Mouse (Mus musculus) neural tube, embryonic 12.5 days (tissue): ENCODE measurements at regions not wholly inside any gene's neighbourhood (a gene's known extent, or its start where the extent isn't known, plus 50 kb on each side); places are given as distances from the start of the nearest gene placed in this dataset.

ENCODE experiments used
- ATAC-seq: fragments of 200-750 bp; cut with Nextera tagmentation; 2 replicates; pipeline ENCODE4 v1.8.0; 2017; ENCODE audit warnings: low read depth, mild to moderate bottlenecking, moderate TSS enrichment, moderate library complexity; ENCODE audit not compliant: low FRiP score
- H3K27ac ChIP-seq: fragments of 300-500 bp; sonication (generic); 2 replicates; pipeline ENCODE4 v1.5.1; 2016
- H3K27me3 ChIP-seq: fragments of 300-500 bp; sonication (generic); replicated peaks from 2 replicates; pipeline ENCODE4 v1.6.1; 2016; ENCODE audit warnings: mild to moderate bottlenecking
- H3K36me3 ChIP-seq: fragments of 300-500 bp; sonication (generic); 2 replicates; pipeline ENCODE4 v1.6.1; 2016; ENCODE audit warnings: mild to moderate bottlenecking
- H3K4me1 ChIP-seq: fragments of 300-500 bp; sonication (generic); 2 replicates; pipeline ENCODE4 v1.6.1; 2016
- H3K4me2 ChIP-seq: fragments of 300-500 bp; sonication (generic); replicated peaks from 2 replicates; pipeline ENCODE4 v1.6.1; 2016; ENCODE audit warnings: mild to moderate bottlenecking
- H3K4me3 ChIP-seq: fragments of 300-500 bp; sonication (generic); 2 replicates; pipeline ENCODE4 v1.5.1; 2016
- H3K9ac ChIP-seq: fragments of 300-500 bp; sonication (generic); 2 replicates; pipeline ENCODE4 v1.6.1; 2016; ENCODE audit warnings: mild to moderate bottlenecking
- H3K9me3 ChIP-seq: fragments of 300-500 bp; sonication (generic); 2 replicates; pipeline ENCODE4 v1.6.1; 2016; ENCODE audit warnings: mild to moderate bottlenecking
- WGBS: fragments of 180-500 bp; shearing (Covaris S2); methylation state at CpG from one replicate; pipeline ENCODE4 v1.1.7; 2016; 5-methylcytosine and 5-hydroxymethylcytosine counted together

DNA sequence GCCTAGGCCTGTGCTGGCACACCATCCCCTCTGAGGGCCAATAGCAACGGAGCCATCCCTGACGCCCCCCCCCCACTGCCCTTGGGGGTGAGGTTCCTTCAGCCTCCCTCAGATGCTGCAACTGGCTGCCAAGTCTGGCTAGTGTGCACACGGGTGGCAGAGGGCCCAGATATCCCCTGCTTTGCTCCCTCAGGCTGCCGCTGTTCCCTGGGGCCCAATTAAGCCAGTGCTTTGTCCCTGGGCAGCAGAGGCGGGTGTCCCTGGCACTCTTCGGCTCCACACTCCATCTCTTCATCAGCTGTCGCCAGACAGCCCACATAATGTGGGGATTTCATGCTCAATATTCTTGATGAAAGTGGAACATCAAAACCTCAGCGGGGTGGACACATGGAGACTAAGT lies 90.9 kb upstream of the Pja1 start:
- ATAC-seq: peak; percentile 61
- 35% methylated on average over 8 of the region's 8 CpGs for WGBS

DNA sequence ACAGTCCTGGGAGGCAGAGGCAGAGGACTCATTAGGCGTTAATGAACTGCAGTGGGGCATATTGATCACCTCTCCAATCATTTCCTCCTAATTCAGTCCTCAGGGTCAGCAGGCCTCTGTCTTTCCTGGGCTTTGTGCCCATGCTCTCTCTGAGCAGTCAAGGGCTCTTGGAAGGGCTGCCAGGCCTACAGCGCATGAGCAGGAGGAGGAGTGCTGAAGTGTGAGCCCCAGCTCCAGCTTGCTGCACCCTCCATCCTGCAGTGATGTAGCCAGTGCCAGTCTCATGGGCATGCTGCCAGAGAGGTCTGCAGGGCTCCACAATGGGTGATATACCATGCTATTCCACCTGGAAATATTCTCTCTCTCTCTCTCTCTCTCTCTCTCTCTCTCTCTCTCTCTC lies 89.6 kb upstream of the Pja1 start:
- ATAC-seq: no peak
- Histone ChIP-seq H3K9ac (no peak overlapping the region), H3K36me3 (no peaks in the 10 kb centered on the region), H3K4me3 (no peak overlapping the region), H3K9me3 (no peaks in the 10 kb centered on the region), H3K4me1 (peaks cover 5% of the 10 kb centered on the region), H3K27ac (no peak overlapping the region), H3K27me3 (peaks cover 52% of the 10 kb centered on the region), H3K4me2 (no peak overlapping the region)
- 63% methylated on average over 2 of the region's 2 CpGs for WGBS

More for the DNA sequence above, 90.9 kb upstream of the Pja1 start:
- Histone ChIP-seq H3K4me1 (peaks cover 3% of the 10 kb centered on the region), H3K9me3 (no peaks in the 10 kb centered on the region), H3K9ac (no peak overlapping the region), H3K4me2 (no peak overlapping the region), H3K27me3 (peaks cover 64% of the 10 kb centered on the region), H3K27ac (no peak overlapping the region), H3K4me3 (no peak overlapping the region), H3K36me3 (no peaks in the 10 kb centered on the region)

DNA sequence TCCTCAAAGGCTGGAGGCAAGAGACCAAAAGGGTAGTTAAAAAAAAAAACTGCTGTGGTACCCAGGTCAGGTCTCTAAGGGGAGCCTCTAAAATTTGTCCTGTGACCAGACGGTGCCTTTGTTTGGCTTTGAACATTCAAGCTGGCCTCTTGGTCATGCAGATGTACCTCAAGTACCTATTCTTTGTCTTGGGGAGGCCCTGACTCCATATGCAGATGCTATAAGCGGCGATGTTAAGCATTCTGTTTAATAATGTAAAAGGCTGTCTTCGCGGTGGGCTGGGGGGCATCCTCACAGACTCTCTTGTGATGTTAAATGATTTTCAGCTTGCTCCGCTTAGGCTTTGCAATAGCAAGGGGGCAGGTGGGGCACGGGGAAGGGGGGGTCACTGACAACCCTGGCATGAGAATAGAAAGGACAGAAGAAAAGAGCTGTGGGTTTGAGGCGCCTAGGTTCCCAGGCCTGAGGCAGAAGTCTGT lies 85.8 kb upstream of the Pja1 start:
- no peaks in the 10 kb centered on the region for H3K36me3 ChIP-seq
- no peak overlapping the region for H3K4me2 ChIP-seq
- no peaks in the 10 kb centered on the region for H3K9me3 ChIP-seq
- peaks cover 42% of the 10 kb centered on the region for H3K27me3 ChIP-seq
- H3K4me3 ChIP-seq: no peak overlapping the region
- H3K27ac ChIP-seq: no peak overlapping the region
- WGBS: 18% methylated on average over 8 of the region's 8 CpGs
- no peak overlapping the region for H3K9ac ChIP-seq
- peak; percentile 59 for ATAC-seq
- H3K4me1 ChIP-seq: peaks cover 5% of the 10 kb centered on the region

DNA sequence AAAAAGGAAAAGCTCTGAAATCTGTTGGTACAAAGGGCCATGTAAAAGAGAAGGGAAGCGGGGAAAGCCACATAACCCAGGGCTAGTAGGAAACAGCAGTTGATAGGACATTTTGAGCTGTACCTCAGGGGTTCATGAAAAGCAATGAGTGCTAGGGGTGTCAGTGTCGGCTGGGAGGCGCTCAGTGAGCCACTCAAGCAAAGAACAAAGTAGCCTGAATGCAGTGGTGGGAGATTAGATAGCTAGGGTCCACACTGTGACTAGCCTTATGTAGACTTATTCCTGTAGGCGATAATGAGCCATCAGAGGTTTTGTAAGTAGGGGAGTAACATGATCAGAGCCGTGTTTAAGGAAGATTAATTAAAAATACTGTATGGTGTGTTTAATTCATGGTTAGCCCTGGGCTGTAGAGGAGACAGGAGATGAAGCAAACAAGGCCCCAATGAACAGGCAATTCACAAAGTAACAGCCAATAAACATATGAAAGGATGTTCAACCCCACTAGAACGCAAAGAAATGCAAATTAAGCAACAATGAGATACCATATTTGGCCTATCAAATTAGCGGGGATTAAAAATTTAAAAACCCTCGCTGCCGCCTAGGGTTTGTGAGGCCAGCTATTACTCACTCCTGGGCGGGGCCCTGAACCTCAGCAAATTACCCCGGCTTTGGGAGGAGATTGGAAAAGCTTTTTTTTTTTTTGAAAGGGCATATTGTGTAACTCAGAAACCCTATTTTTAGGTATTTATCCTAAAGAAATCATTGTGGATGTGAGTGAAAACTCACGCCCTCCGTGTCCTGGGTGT lies 85.1 kb upstream of the Pja1 start:
- H3K9ac ChIP-seq: no peak overlapping the region
- ATAC-seq: 0 out of 2 replicates have a peak, but pooled peaks have one; percentile 31
- H3K27ac ChIP-seq: no peak overlapping the region
- H3K27me3 ChIP-seq: peaks cover 39% of the 10 kb centered on the region
- H3K4me3 ChIP-seq: no peak overlapping the region
- no peaks in the 10 kb centered on the region for H3K36me3 ChIP-seq
- H3K4me1 ChIP-seq: peaks cover 5% of the 10 kb centered on the region; the same call in 1 of the 2 replicates
- 35% methylated on average over 13 of the region's 13 CpGs for WGBS
- no peaks in the 10 kb centered on the region for H3K9me3 ChIP-seq
- no peak overlapping the region for H3K4me2 ChIP-seq

DNA sequence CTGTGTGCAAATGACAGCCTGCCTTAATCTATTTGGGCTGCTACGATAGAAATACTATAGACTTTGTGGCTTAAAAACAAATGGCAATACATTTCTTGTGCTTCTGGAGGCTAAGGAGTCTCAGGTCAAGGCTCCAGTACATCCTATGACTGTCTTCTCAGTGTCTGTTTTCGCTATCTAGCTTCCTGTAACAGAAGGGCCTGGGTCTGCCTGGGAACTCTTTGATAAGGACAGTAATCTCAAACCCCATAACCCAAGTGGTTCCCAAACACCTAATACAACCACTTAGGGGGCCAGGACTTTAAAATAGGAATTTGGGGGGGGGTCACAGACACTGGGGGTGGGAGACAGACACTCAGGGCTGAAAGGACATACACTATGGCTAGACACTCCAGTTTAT lies 81.7 kb upstream of the Pja1 start:
- Histone ChIP-seq H3K4me1 (peaks cover 13% of the 10 kb centered on the region), H3K4me2 (no peak overlapping the region), H3K4me3 (no peak overlapping the region), H3K9me3 (no peaks in the 10 kb centered on the region), H3K27me3 (peaks cover 29% of the 10 kb centered on the region), H3K36me3 (no peaks in the 10 kb centered on the region), H3K9ac (no peak overlapping the region), H3K27ac (no peak overlapping the region)
- ATAC-seq: no peak
- WGBS: 81% methylated on average over 2 of the region's 2 CpGs

DNA sequence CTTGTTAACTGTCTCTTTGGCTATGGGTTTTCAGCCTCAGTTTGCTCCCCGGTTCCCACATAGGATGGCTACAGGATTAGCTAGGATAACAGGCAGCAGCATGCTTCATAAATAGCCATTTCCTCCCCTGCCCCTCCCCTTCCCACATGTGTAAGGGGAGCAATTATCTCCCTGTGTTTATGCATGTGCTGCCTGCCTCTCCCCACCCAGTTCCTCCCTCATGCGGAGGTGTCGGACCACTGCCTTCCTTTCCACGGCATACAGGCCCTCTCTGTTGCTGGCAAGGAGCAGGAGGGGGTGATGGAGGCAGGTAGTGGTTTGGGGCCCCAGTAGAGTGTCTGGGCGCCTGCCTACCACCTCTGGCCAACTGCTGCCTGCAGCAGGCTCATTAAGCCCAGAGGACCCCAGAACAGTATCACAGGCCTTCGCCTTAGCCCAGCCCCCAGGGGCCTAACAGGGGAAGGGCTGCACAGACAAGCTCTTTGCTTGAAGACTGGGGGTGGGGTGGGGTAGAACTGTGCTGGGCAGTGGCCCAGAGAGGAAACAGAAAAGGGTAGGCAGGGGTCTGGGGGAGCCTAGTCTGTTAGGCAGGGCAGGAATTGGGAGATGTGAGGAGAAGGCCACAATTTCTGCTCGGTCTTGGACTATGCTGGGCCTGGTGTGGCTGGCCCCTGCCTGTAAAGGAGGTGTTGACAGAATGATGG lies 79.1 kb upstream of the Pja1 start:
- Histone ChIP-seq H3K36me3 (no peaks in the 10 kb centered on the region), H3K27me3 (peaks cover 18% of the 10 kb centered on the region), H3K4me2 (0 out of 2 replicates have a peak overlapping the region, but pooled peaks have one; percentile 12), H3K9ac (no peak overlapping the region), H3K27ac (no peak overlapping the region), H3K4me3 (no peak overlapping the region), H3K9me3 (no peaks in the 10 kb centered on the region), H3K4me1 (peaks cover 7% of the 10 kb centered on the region)
- ATAC-seq: peak; percentile 62
- 45% methylated on average over 7 of the region's 7 CpGs for WGBS

DNA sequence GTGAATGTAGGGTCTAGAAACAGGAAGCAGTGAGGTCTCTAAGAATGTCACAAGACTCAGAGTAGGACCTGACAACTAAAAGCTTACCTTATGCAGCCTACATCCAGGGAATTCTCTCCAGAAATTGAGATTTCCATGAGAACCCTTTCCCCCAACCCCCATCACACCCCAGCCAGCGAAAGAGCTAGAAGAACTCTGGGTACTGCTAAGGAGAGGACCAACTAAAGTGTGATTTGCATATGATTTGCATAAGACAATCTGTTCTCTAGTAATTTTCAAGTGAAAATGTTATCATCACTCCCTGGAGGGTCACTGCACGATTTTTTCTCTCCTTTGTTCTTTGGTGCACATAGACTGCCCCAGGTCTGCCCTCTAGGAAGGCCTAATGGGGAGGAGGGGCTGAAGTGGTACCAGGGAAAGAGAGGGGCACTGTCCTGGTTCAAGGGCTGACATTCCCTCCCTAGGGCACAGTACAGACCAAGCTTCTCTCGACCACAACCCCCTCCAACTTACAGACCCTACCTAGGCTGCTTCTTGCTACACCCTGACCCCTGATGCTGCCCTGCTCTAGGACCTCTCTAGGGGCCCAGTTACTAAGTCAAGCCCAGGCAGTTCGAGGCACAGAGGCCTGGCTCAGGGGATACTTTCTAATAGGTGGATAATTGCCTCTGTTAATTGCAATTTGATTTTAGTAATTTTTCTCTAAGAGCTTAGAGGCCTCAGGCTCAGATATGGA lies 77.4 kb upstream of the Pja1 start:
- no peak overlapping the region for H3K27ac ChIP-seq
- no peak for ATAC-seq
- peaks cover 7% of the 10 kb centered on the region for H3K4me1 ChIP-seq
- H3K36me3 ChIP-seq: no peaks in the 10 kb centered on the region
- peaks cover 18% of the 10 kb centered on the region for H3K27me3 ChIP-seq
- H3K4me3 ChIP-seq: no peak overlapping the region
- H3K4me2 ChIP-seq: no peak overlapping the region
- 43% methylated on average over 4 of the region's 4 CpGs for WGBS
- no peak overlapping the region for H3K9ac ChIP-seq
- H3K9me3 ChIP-seq: no peaks in the 10 kb centered on the region

DNA sequence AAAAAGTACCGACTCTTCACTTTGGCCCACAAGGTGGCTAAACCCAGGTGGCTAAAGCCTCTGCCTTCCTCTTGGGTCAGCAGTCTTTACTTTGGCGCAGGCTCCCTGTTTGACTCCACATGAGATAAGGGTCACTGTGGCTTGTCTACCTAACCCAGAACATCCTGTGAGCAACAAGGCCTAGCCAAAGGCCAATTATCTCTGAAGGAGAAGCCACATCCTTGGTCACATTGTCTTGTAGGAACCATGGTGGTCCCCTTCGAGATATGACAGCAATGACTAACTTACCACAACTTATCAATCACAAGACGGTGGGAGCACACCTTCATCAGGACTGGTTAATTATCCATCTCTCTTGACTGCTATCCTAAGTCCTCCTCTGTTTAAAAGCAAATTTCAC lies 73.3 kb upstream of the Pja1 start:
- no peak overlapping the region for H3K4me3 ChIP-seq
- WGBS: 90% methylated on average over 4 of the region's 4 CpGs
- H3K27me3 ChIP-seq: peaks cover 7% of the 10 kb centered on the region; the same call in 1 of the 2 replicates
- H3K9me3 ChIP-seq: no peaks in the 10 kb centered on the region
- H3K9ac ChIP-seq: no peak overlapping the region
- H3K27ac ChIP-seq: no peak overlapping the region
- ATAC-seq: no peak
- H3K4me1 ChIP-seq: 0 out of 2 replicates have a peak, but pooled peaks cover 4% of the 10 kb centered on the region
- H3K36me3 ChIP-seq: no peaks in the 10 kb centered on the region
- no peak overlapping the region for H3K4me2 ChIP-seq

DNA sequence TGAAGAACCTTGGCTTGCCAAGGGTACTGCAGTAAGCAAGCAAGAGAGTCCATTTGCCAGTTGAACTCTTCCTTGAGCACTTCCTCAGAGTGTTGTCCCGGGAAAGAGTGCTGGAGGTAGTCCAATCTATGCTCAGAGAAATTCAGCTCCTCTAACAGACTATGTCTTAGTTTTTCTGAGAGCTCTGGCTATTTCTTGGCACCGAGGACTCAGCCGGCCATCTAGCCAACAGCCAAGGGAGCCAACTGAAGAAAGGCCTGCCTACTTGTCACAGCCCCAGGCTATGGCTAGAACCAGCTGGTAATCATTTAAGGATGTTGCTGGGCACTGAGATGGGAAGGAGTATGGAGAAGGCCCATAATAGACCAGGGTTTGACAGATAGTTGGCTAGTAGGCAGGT lies 70.8 kb upstream of the Pja1 start:
- no peak for ATAC-seq
- no peaks in the 10 kb centered on the region for H3K27me3 ChIP-seq
- 89% methylated on average over 3 of the region's 3 CpGs for WGBS

DNA sequence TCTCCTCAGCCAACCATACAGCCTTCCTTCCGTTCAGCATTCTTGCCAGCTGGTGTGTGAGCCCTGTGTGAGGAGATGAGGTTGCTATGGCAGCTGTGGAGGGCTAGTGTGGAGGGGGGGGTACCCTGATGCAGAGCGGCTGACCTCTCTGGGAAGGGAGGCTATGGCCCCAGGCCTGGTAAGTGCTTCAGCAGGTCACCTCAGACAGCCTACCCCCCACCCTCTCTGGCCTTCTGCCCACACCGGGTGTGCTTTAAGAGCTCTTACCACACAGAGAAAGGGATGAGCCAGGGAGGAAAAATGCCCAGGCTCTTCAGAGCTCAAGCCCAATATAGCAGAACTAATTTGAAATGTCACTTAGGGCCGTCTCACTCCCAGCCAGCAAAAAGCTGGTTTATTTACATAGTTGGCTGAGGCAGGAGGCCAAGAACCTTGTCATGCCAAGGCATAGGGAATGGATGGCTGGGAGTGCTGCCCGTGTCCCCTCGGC lies 69.1 kb upstream of the Pja1 start:
- Histone ChIP-seq H3K9me3 (no peaks in the 10 kb centered on the region), H3K27me3 (no peaks in the 10 kb centered on the region; the same call in 1 of the 2 replicates), H3K27ac (no peak overlapping the region), H3K4me3 (no peak overlapping the region), H3K9ac (no peak overlapping the region), H3K36me3 (no peaks in the 10 kb centered on the region), H3K4me1 (0 out of 2 replicates have a peak, but pooled peaks cover 4% of the 10 kb centered on the region), H3K4me2 (no peak overlapping the region)
- WGBS: 50% methylated on average over 6 of the region's 6 CpGs
- ATAC-seq: peak; percentile 89

More for the DNA sequence above, 70.8 kb upstream of the Pja1 start:
- 0 out of 2 replicates have a peak, but pooled peaks cover 4% of the 10 kb centered on the region for H3K4me1 ChIP-seq
- no peaks in the 10 kb centered on the region for H3K36me3 ChIP-seq
- no peak overlapping the region for H3K4me3 ChIP-seq
- H3K27ac ChIP-seq: no peak overlapping the region
- H3K9ac ChIP-seq: no peak overlapping the region
- no peak overlapping the region for H3K4me2 ChIP-seq
- no peaks in the 10 kb centered on the region for H3K9me3 ChIP-seq

DNA sequence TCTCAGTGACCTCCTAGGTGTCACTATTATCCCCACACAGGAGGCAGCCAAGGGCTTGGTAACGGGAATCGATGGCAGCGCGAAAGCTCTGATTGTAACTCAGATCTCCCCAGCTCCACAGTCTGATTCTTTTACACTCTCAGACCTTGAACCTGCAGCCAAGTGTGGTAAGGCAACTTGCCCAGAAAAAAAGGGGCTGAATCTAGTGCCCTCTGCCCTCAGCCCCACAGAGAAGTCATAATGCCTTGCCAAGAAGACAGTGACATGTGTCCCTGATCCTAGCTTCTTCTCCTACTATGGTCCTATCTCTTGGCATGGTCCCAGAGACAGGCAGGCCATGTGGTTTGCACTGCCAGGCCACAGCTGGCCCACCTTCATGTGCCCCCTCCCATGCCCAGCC lies 68.6 kb upstream of the Pja1 start:
- Histone ChIP-seq H3K27ac (no peak overlapping the region), H3K4me3 (no peak overlapping the region), H3K9me3 (no peaks in the 10 kb centered on the region), H3K36me3 (no peaks in the 10 kb centered on the region), H3K4me2 (no peak overlapping the region), H3K9ac (no peak overlapping the region), H3K27me3 (no peaks in the 10 kb centered on the region; the same call in 1 of the 2 replicates), H3K4me1 (0 out of 2 replicates have a peak, but pooled peaks cover 4% of the 10 kb centered on the region)
- no peak for ATAC-seq
- 88% methylated on average over 4 of the region's 4 CpGs for WGBS

DNA sequence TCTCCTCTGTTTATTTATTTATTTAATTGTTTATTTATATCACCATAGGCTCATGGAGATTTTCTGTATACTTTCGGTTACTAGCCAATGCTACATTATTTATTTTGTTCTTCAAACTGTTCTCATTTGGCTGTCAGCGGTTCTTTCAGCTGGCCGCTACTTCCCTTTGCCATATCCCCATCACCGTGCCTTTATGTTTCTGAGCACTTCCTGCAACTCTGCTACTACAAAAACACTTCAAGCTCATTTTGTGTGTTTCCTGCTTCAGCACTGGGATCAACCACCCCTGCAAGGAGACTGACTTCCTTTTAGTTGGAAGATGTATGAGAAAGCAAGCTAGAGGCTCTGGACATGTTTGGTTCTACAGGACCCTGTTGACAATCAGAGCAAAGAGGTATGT lies 66.7 kb upstream of the Pja1 start:
- no peak for ATAC-seq
- H3K9ac ChIP-seq: no peak overlapping the region
- H3K4me2 ChIP-seq: no peak overlapping the region
- WGBS: 84% methylated on average over 4 of the region's 4 CpGs
- no peaks in the 10 kb centered on the region for H3K9me3 ChIP-seq
- H3K27ac ChIP-seq: no peak overlapping the region
- 0 out of 2 replicates have a peak, but pooled peaks cover 4% of the 10 kb centered on the region for H3K4me1 ChIP-seq
- peaks cover 10% of the 10 kb centered on the region for H3K27me3 ChIP-seq
- H3K4me3 ChIP-seq: no peak overlapping the region
- no peaks in the 10 kb centered on the region for H3K36me3 ChIP-seq
